Mouse (Mus musculus) midbrain, embryonic 15.5 days (tissue): ENCODE data around the gene Smarcd1. TPM values are rescaled to one million over a fixed set of nuclear protein-coding genes. Genes with fewer than 3 reads are reported as not detected.
"Not testable (repeated sequence)": the region's sequence is repeated elsewhere in the genome, so short reads cannot be mapped to it uniquely, and the experiment has no call there.

Experiments
- ATAC-seq: fragments of 200-750 bp; cut with Nextera tagmentation; replicated peaks from 2 replicates; pipeline ENCODE4 v1.8.0; 2017; ENCODE audit warnings: moderate TSS enrichment
- H3K27ac ChIP-seq: fragments of 300-500 bp; sonication (generic); 2 replicates; pipeline ENCODE4 v1.5.1; 2015; ENCODE audit warnings: mild to moderate bottlenecking, inconsistent platforms
- H3K27me3 ChIP-seq: fragments of 300-500 bp; sonication (generic); replicated peaks from 2 replicates; pipeline ENCODE4 v1.6.1; 2015; ENCODE audit warnings: inconsistent platforms
- H3K36me3 ChIP-seq: fragments of 300-500 bp; sonication (generic); replicated peaks from 2 replicates; pipeline ENCODE4 v1.6.1; 2015; ENCODE audit warnings: inconsistent platforms
- H3K4me1 ChIP-seq: fragments of 300-500 bp; sonication (generic); 2 replicates; pipeline ENCODE4 v1.6.1; 2015; ENCODE audit warnings: inconsistent platforms
- H3K4me2 ChIP-seq: fragments of 300-500 bp; sonication (generic); 2 replicates; pipeline ENCODE4 v1.6.1; 2015; ENCODE audit warnings: inconsistent platforms, mild to moderate bottlenecking, moderate library complexity
- H3K4me3 ChIP-seq: fragments of 300-500 bp; sonication (generic); 2 replicates; pipeline ENCODE4 v1.5.1; 2015; ENCODE audit warnings: mild to moderate bottlenecking, inconsistent platforms
- H3K9ac ChIP-seq: fragments of 300-500 bp; sonication (generic); 2 replicates; pipeline ENCODE4 v1.6.1; 2015; ENCODE audit warnings: mild to moderate bottlenecking, inconsistent platforms
- H3K9me3 ChIP-seq: fragments of 300-500 bp; sonication (generic); 2 replicates; pipeline ENCODE4 v1.6.1; 2016; ENCODE audit warnings: inconsistent platforms
- whole genome bisulfite sequencing: fragments of 180-500 bp; shearing (Covaris S2); methylation state at CpG from one replicate; pipeline ENCODE4 v1.1.7; 2015; ENCODE audit warnings: mixed read lengths; 5-methylcytosine and 5-hydroxymethylcytosine counted together
- polyA plus RNA-seq: library from polyadenylated mRNA; unstranded; fragments of >200 nt; fragmentation: Nextera tagmentation; extraction: Ambion mirVana; gene quantifications from 2 replicates; pipeline ENCODE4 v1.2.1, GENCODE M21; 2015

The Smarcd1 gene
- polyA plus RNA-seq, 1 experiment from 2014 or later: 119 TPM

DNA sequence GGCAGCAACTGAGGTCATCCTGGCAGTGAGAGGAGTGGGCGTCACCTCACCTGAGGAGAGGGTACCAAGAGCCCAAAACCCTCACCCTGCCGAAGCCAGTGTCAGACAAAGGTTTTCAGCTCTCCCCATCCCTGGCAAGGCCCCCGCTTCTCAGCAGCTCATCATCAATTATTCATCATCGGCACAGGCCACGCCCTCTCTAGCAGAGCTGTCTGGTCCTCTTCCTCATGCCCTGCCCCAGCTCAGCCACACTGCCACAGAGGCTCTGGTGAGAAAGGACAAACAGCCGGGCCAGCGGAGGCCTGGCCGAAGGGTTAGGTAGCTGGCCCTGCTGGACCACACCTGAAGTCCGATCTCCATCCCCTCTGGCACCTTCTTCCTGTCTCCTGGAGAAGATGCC is 10.0 kb upstream of the Smarcd1 start:
- H3K9ac ChIP-seq: no peak overlapping the region
- no peak overlapping the region for H3K4me3 ChIP-seq

GRCm38 (mm10) chr15:99697309-99697708 is 4.6 kb upstream of the Smarcd1 start:
- Histone ChIP-seq H3K27ac (no peak overlapping the region), H3K27me3 (no peaks in the 10 kb centered on the region), H3K4me2 (no peak overlapping the region), H3K4me3 (no peak overlapping the region), H3K9me3 (no peaks in the 10 kb centered on the region), H3K36me3 (peaks cover 24% of the 10 kb centered on the region), H3K4me1 (peaks cover 4% of the 10 kb centered on the region; the same call in 1 of the 2 replicates), H3K9ac (no peak overlapping the region)
- 40% methylated on average over 2 of the region's 2 CpGs for WGBS
- no peak for ATAC-seq

More for the DNA sequence above, 10.0 kb upstream of the Smarcd1 start:
- Histone ChIP-seq H3K4me1 (peaks cover 21% of the 10 kb centered on the region), H3K27me3 (no peaks in the 10 kb centered on the region), H3K9me3 (no peaks in the 10 kb centered on the region), H3K27ac (peak overlapping the region; percentile 19; the same call in 1 of the 2 replicates), H3K4me2 (no peak overlapping the region), H3K36me3 (peaks cover 21% of the 10 kb centered on the region)
- peak; percentile 38; the same call in 1 of the 2 replicates for ATAC-seq
- 54% methylated on average over 9 of the region's 9 CpGs for WGBS

DNA sequence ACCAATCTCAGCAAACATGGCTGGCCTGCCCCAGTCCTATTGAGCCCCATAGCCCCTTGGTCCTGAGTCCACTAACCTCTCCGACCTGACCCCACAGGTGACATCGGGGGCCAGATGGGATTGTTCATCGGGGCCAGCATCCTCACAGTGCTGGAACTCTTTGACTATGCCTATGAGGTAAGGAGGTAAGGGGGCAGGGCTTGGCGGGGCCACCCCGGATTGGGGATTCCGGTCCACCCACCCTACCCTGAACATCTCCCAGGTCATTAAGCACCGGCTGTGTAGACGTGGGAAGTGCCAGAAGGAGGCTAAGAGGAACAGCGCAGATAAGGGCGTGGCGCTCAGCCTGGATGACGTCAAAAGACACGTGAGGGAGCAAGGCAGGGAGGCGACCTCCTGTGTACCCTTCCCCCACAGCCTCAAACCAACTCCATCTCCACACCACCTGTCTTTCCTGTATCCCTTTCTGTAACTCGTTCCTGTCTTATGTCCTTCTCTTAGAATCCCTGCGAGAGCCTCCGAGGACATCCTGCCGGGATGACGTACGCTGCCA is 3.3 kb upstream of the Smarcd1 start:
- peaks cover 14% of the 10 kb centered on the region for H3K4me1 ChIP-seq
- H3K36me3 ChIP-seq: peaks cover 24% of the 10 kb centered on the region
- no peak overlapping the region for H3K9ac ChIP-seq
- no peaks in the 10 kb centered on the region for H3K27me3 ChIP-seq
- no peaks in the 10 kb centered on the region for H3K9me3 ChIP-seq
- no peak overlapping the region for H3K27ac ChIP-seq
- 43% methylated on average over 19 of the region's 20 CpGs for WGBS
- H3K4me3 ChIP-seq: no peak overlapping the region
- no peak overlapping the region for H3K4me2 ChIP-seq
- ATAC-seq: no peak

GRCm38 (mm10) chr15:99699715-99700114 is 2.2 kb upstream of the Smarcd1 start:
- Histone ChIP-seq H3K4me3 (no peak overlapping the region), H3K27ac (no peak overlapping the region), H3K9ac (no peak overlapping the region), H3K4me2 (no peak overlapping the region), H3K9me3 (no peaks in the 10 kb centered on the region), H3K4me1 (peaks cover 21% of the 10 kb centered on the region), H3K27me3 (no peaks in the 10 kb centered on the region), H3K36me3 (peaks cover 27% of the 10 kb centered on the region)
- WGBS: 90% methylated on average over 10 of the region's 10 CpGs
- no peak for ATAC-seq

DNA sequence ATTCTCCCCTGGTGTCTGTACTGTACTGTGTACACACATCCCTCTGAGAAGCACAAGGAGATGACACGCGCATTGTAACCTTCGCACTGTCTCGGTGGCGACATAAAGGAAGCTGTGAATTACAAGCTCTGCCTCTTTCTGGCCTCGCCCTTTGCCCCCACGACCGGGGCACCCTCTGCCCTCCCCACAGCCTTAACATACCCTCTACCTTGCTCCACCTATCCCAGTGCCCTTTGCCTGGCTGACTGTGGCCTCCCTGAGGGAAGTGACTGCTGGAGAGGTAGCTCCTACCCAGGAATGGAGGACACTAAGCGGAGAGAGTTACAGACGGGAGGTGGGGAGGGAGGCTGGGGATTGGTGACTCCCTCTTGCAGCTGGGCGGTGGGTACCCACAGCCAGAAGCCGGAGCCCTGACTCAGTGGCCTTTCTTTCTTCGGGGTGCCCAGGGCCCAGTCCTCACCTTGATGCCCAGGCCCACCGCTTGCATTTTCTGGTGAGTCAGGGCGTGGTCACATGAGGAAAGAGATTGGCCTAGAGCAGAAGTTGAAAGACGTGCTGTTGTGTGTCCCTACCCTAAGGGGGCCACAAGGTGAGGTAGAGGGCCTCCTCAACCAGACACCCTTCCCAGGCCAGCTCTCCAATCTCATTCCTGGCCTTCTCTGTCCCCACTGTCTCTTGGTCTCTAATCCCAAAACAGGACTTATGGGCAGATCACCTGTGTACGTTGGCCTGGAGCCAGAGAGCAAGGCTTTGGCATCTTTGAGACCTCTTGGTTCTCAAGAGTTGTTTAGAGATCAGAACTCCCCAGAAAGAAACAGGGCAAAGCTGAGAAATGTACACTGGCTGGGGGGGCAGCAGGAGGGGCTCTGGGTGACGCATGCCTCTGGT is 1.5 kb upstream of the Smarcd1 start:
- ATAC-seq: no peak
- Histone ChIP-seq H3K4me2 (no peak overlapping the region), H3K36me3 (peaks cover 23% of the 10 kb centered on the region), H3K9me3 (no peaks in the 10 kb centered on the region), H3K4me1 (peaks cover 26% of the 10 kb centered on the region), H3K4me3 (no peak overlapping the region), H3K27me3 (no peaks in the 10 kb centered on the region), H3K9ac (no peak overlapping the region), H3K27ac (no peak overlapping the region)
- WGBS: 93% methylated on average over 18 of the region's 18 CpGs

DNA sequence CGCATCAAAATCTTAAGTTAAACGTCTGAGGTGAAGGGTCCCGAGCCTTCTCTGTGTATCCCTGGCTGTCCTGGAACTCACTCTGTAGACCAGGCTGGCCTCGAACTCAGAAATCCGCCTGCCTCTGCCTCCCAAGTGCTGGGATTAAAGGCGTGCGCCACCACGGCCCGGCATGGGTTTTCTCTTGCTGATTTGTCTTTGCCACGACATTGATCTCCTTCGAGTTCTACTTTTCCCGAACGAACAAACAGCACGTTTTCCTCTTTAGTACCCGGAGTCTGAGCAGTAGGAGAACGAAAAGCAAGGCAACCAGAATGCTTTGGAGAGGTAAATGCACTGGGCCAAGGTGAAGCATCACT is 310 bp upstream of the Smarcd1 start:
- peak; percentile 2; the same call in 1 of the 2 replicates for ATAC-seq
- H3K36me3 ChIP-seq: peaks cover 20% of the 10 kb centered on the region; the same call in 1 of the 2 replicates
- peak overlapping the region; percentile 98 for H3K27ac ChIP-seq
- 0 out of 2 replicates have a peak overlapping the region, but pooled peaks have one; percentile 96 for H3K9ac ChIP-seq
- H3K9me3 ChIP-seq, H3K27me3 ChIP-seq: not testable (repeated sequence)
- peaks cover 30% of the 10 kb centered on the region for H3K4me1 ChIP-seq
- peak overlapping the region; percentile 95 for H3K4me2 ChIP-seq
- WGBS: 50% methylated on average over 16 of the region's 16 CpGs
- H3K4me3 ChIP-seq: peak overlapping the region; percentile 87

DNA sequence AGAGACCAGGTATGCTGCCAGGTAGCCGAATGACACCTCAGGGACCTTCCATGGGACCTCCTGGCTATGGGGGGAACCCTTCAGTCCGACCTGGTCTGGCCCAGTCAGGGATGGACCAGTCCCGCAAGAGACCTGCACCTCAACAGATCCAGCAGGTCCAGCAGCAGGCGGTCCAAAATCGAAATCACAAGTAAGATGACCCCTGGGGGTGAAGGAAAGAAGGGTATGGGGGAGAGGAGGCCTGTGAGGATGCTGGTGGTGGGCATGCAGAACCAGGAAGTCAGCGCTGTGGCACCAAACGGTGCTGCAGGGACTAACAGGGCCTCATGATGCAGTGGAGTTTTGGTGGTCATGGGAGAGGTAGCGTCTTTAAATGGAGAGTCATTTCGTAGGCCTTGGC is 1.2 kb downstream of the Smarcd1 start:
- peaks cover 27% of the 10 kb centered on the region for H3K36me3 ChIP-seq
- H3K9me3 ChIP-seq: no peaks in the 10 kb centered on the region
- 49% methylated on average over 9 of the region's 9 CpGs for WGBS

DNA sequence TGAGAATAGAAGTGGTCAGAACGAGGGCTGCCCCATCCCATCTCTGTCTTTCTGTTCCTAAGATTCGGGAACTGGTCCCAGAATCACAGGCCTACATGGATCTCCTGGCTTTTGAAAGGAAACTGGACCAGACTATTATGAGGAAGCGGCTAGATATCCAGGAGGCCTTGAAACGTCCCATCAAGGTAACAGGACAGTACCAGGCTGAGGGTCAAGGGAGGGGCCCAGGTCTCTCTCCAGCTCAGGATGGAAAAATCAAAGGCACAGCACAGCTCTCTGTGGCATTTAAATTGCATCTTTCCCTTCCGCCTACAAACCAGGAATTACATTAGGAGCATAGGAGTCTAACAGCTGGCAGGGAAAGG is 1.7 kb downstream of the Smarcd1 start:
- Histone ChIP-seq H3K9me3 (no peaks in the 10 kb centered on the region), H3K4me1 (peaks cover 30% of the 10 kb centered on the region), H3K4me2 (peak overlapping the region; percentile 95), H3K9ac (peak overlapping the region; percentile 96; the same call in 1 of the 2 replicates), H3K4me3 (peak overlapping the region; percentile 87), H3K27me3 (no peaks in the 10 kb centered on the region), H3K27ac (peak overlapping the region; percentile 98), H3K36me3 (peaks cover 32% of the 10 kb centered on the region)
- WGBS: 55% methylated on average over 5 of the region's 5 CpGs
- no peak for ATAC-seq

More for the DNA sequence above, 1.2 kb downstream of the Smarcd1 start:
- H3K4me2 ChIP-seq: peak overlapping the region; percentile 95
- H3K4me3 ChIP-seq: peak overlapping the region; percentile 87
- H3K9ac ChIP-seq: peak overlapping the region; percentile 96
- ATAC-seq: no peak
- H3K27ac ChIP-seq: peak overlapping the region; percentile 98
- H3K27me3 ChIP-seq: no peaks in the 10 kb centered on the region
- H3K4me1 ChIP-seq: peaks cover 30% of the 10 kb centered on the region

DNA sequence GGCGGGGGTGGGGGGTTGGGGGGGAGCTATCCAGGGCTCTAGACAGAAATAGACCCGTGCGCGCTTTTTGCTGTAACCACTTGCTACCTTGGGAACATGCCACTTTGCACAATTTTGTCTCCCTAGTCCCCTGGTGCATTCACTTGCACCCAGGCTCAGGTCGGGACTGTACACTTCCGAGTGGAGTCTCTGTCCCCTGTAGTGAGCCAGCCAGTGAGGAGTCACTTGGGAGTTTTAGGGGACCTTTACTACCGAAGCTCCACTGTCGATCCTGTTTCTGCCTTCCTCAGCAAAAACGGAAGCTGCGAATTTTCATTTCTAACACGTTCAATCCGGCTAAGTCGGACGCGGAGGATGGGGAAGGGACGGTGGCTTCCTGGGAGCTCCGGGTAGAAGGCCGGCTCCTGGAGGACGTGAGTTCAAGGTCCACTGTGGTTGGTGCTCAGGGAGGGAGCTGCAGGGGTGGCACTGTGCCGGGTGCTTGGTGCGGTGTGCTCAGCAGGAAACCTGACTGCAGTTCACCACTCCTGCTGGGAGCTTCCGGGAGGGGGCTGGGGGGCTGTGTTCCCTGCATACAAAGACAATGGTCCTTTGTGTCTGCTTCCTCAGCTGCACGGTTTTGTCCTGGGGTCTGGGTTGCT is 2.2 kb downstream of the Smarcd1 start:
- Histone ChIP-seq H3K9me3 (no peaks in the 10 kb centered on the region), H3K9ac (peak overlapping the region; percentile 96), H3K4me1 (peaks cover 30% of the 10 kb centered on the region), H3K27me3 (no peaks in the 10 kb centered on the region), H3K4me2 (peak overlapping the region; percentile 95), H3K4me3 (peak overlapping the region; percentile 87), H3K27ac (peak overlapping the region; percentile 98), H3K36me3 (peaks cover 38% of the 10 kb centered on the region)
- 16% methylated on average over 23 of the region's 23 CpGs for WGBS
- ATAC-seq: no peak

GRCm38 (mm10) chr15:99704881-99705280 is 3.0 kb downstream of the Smarcd1 start:
- peak overlapping the region; percentile 3; the same call in 1 of the 2 replicates for H3K9ac ChIP-seq
- WGBS: 20% methylated on average over 7 of the region's 7 CpGs
- ATAC-seq: no peak

GRCm38 (mm10) chr15:99705440-99706048 is 3.6 kb downstream of the Smarcd1 start, which contains the start of gene Gm17349:
TSS of gene Gm17349 (minus strand) at chr15:99705490.
- peaks cover 30% of the 10 kb centered on the region for H3K4me1 ChIP-seq
- 62% methylated on average over 11 of the region's 11 CpGs for WGBS
- H3K9me3 ChIP-seq: no peaks in the 10 kb centered on the region
- no peak for ATAC-seq
- peaks cover 46% of the 10 kb centered on the region for H3K36me3 ChIP-seq
- peak within 1 kb of the TSS; percentile 87 for H3K4me3 ChIP-seq
- peak within 1 kb of the TSS; percentile 96 for H3K9ac ChIP-seq
- no peaks in the 10 kb centered on the region for H3K27me3 ChIP-seq
- H3K27ac ChIP-seq: peak within 1 kb of the TSS; percentile 71
- H3K4me2 ChIP-seq: peak within 1 kb of the TSS; percentile 95

More at GRCm38 (mm10) chr15:99704881-99705280, 3.0 kb downstream of the Smarcd1 start:
- no peaks in the 10 kb centered on the region for H3K27me3 ChIP-seq
- H3K4me3 ChIP-seq: peak overlapping the region; percentile 87
- peaks cover 41% of the 10 kb centered on the region for H3K36me3 ChIP-seq
- H3K9me3 ChIP-seq: no peaks in the 10 kb centered on the region
- H3K4me1 ChIP-seq: peaks cover 30% of the 10 kb centered on the region
- H3K4me2 ChIP-seq: peak overlapping the region; percentile 95
- peak overlapping the region; percentile 71 for H3K27ac ChIP-seq

GRCm38 (mm10) chr15:99708176-99708575 is 6.2 kb downstream of the Smarcd1 start:
- peaks cover 69% of the 10 kb centered on the region for H3K36me3 ChIP-seq
- no peak overlapping the region for H3K4me3 ChIP-seq

More at GRCm38 (mm10) chr15:99708176-99708575, 6.2 kb downstream of the Smarcd1 start:
- no peaks in the 10 kb centered on the region for H3K27me3 ChIP-seq
- peaks cover 24% of the 10 kb centered on the region for H3K4me1 ChIP-seq
- 95% methylated on average over 13 of the region's 13 CpGs for WGBS
- H3K9me3 ChIP-seq: no peaks in the 10 kb centered on the region
- H3K27ac ChIP-seq: no peak overlapping the region
- no peak for ATAC-seq
- H3K4me2 ChIP-seq: no peak overlapping the region
- H3K9ac ChIP-seq: no peak overlapping the region
